Mouse (Mus musculus): ENCODE measurements around the gene Tnfsf8. TPM values are rescaled to one million over a fixed set of nuclear protein-coding genes. Genes with fewer than 3 reads are reported as not detected.

Gene Tnfsf8
- polyA plus RNA-seq, 1 experiment from 2014 or later, result 0.08 TPM

DNA sequence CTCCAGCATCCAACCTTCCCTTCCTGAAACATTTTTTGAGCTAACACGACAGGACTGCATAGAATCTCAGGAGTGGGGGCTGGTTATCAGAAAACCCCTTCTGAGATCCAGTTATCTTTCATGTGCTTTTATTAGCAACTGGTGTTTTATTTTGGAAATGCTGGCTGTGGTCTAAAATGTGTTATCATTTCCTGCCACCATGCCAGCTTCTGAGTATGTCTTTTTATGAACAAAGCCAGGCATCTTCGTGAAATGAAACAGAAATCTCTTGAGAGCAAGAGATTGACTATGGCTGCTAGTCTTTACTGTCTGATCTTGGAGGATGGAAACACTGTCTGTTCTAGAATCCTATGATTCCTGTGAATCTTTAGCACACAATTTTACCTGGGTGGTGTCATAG is 25.0 kb upstream of the Tnfsf8 start:
- Histone ChIP-seq H3K27me3 (replicated peaks; ENCODE audit: control insufficient read depth, insufficient read depth, low read length) (no peaks in the 10 kb centered on the region), H3K9ac (ENCODE audit: low read depth, low read length) (no peak overlapping the region), H3K36me3 (ENCODE audit: control insufficient read depth, insufficient read depth) (no peaks in the 10 kb centered on the region), H3K4me3 (ENCODE audit: low read depth, low read length) (no peak overlapping the region), H3K27ac (ENCODE audit: low read depth, low read length) (no peak overlapping the region), H3K9me3 (ENCODE audit: control insufficient read depth) (no peaks in the 10 kb centered on the region), H3K4me2 (replicated peaks; ENCODE audit: low read depth) (no peak overlapping the region), H3K4me1 (replicated peaks; ENCODE audit: control insufficient read depth, insufficient read depth, low read length) (no peaks in the 10 kb centered on the region)
- ATAC-seq, result no peak
- 62% methylated on average over 2 of the region's 2 CpGs for WGBS
- no peak for TF ChIP-seq CTCF (IDR thresholded peaks at IDR 0.05; ENCODE audit: low read depth)

DNA sequence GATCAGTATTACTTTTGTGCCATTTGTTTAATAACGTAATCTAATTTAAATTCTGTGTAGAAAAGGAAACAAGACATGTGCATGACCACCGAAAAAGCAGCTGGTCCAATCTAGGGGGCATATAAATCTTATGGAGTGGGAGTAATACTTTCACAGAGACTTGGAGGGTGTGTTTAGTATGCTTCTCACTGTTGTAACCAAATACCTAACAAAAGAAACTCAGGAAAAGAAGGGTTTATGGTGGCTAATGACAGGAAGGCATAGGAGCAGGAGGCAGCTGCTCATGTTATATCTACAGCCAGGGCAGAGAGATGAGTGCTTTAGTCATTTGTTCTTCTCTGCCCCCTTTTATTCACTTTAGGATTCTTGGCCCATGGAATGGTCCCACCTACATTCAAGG is 15.6 kb upstream of the Tnfsf8 start:
- no peaks in the 10 kb centered on the region for H3K27me3 ChIP-seq (replicated peaks; ENCODE audit: control insufficient read depth, insufficient read depth, low read length)
- no peaks in the 10 kb centered on the region for H3K9me3 ChIP-seq (ENCODE audit: control insufficient read depth)
- H3K9ac ChIP-seq (ENCODE audit: low read depth, low read length), result no peak overlapping the region
- no peak overlapping the region for H3K27ac ChIP-seq (ENCODE audit: low read depth, low read length)
- TF ChIP-seq CTCF (IDR thresholded peaks at IDR 0.05; ENCODE audit: low read depth), result no peak
- no peaks in the 10 kb centered on the region for H3K36me3 ChIP-seq (ENCODE audit: control insufficient read depth, insufficient read depth)
- 83% methylated on average over 2 of the region's 2 CpGs for WGBS
- no peaks in the 10 kb centered on the region for H3K4me1 ChIP-seq (replicated peaks; ENCODE audit: control insufficient read depth, insufficient read depth, low read length)
- no peak overlapping the region for H3K4me2 ChIP-seq (replicated peaks; ENCODE audit: low read depth)
- no peak for ATAC-seq
- H3K4me3 ChIP-seq (ENCODE audit: low read depth, low read length), result no peak overlapping the region

DNA sequence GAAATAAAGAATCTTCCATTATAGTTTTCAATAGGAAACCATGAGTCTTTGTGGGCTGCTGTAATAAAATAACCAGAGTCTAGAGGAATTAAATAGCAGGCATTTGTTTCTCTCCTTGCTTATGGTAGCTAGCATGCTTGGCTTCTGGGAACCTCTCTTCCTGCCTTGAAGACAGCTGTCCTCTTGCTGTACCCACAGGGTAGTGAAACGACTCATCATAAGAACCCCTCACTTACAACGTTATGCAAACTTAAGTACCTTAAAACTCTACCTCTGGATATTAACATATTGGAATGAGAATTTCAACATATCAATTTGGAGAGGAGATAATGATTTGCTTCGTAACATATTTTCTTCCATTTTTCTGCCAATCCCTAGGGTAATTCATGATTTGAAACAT is 14.3 kb upstream of the Tnfsf8 start:
- no peak for ATAC-seq
- Histone ChIP-seq H3K4me3 (ENCODE audit: low read depth, low read length) (no peak overlapping the region), H3K4me1 (replicated peaks; ENCODE audit: control insufficient read depth, insufficient read depth, low read length) (no peaks in the 10 kb centered on the region), H3K27ac (ENCODE audit: low read depth, low read length) (no peak overlapping the region), H3K27me3 (replicated peaks; ENCODE audit: control insufficient read depth, insufficient read depth, low read length) (no peaks in the 10 kb centered on the region), H3K4me2 (replicated peaks; ENCODE audit: low read depth) (no peak overlapping the region), H3K9ac (ENCODE audit: low read depth, low read length) (no peak overlapping the region), H3K36me3 (ENCODE audit: control insufficient read depth, insufficient read depth) (no peaks in the 10 kb centered on the region), H3K9me3 (ENCODE audit: control insufficient read depth) (no peaks in the 10 kb centered on the region)
- 84% methylated on average over 3 of the region's 3 CpGs for WGBS
- no peak for TF ChIP-seq CTCF (IDR thresholded peaks at IDR 0.05; ENCODE audit: low read depth)

DNA sequence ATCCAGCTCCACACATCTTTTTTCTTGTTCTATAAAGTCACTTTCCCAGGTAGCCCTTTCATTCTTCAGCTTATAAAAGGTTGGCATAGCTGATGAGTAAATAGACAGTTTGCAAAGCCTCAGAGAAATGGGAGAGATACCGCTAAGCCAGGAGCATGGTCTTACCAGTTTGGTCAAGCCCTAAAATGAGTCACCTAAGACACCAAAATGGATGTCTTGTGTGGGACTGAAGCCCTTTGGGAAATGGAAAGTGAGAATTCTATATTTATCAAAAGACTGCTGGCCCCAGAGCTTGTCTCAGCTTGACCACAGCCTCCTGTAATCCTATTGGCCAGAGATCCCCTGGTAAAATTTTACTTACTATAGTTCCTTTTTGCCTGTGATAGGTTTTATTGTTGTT is 9.5 kb upstream of the Tnfsf8 start:
- no peak for TF ChIP-seq CTCF (IDR thresholded peaks at IDR 0.05; ENCODE audit: low read depth)
- ATAC-seq, result no peak
- Histone ChIP-seq H3K4me2 (replicated peaks; ENCODE audit: low read depth) (no peak overlapping the region), H3K36me3 (ENCODE audit: control insufficient read depth, insufficient read depth) (no peaks in the 10 kb centered on the region), H3K27me3 (replicated peaks; ENCODE audit: control insufficient read depth, insufficient read depth, low read length) (no peaks in the 10 kb centered on the region), H3K4me3 (ENCODE audit: low read depth, low read length) (no peak overlapping the region), H3K9ac (ENCODE audit: low read depth, low read length) (no peak overlapping the region), H3K4me1 (replicated peaks; ENCODE audit: control insufficient read depth, insufficient read depth, low read length) (no peaks in the 10 kb centered on the region), H3K9me3 (ENCODE audit: control insufficient read depth) (no peaks in the 10 kb centered on the region), H3K27ac (ENCODE audit: low read depth, low read length) (no peak overlapping the region)
- WGBS, result 95% methylated on average over 1 of the region's 1 CpGs

DNA sequence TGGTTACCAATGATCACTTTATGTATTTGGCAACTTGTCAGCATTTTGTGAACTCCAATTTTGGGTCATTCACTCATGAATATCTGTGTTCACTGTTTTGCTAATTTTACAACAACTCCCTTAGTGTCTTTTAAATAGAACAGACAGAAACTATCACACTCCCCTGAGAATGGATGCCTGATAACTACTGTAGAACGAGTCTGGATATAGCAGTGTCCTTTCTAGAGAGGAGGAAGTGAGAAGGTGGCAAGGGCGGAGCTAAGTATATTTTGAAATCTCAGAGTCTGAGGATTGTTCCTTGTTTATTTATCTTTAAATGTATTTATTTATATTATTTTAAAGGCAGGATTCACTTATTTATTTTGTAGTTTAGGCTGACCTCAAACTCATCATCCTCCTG is 7.6 kb upstream of the Tnfsf8 start:
- H3K27me3 ChIP-seq (replicated peaks; ENCODE audit: control insufficient read depth, insufficient read depth, low read length), result no peaks in the 10 kb centered on the region
- H3K4me1 ChIP-seq (replicated peaks; ENCODE audit: control insufficient read depth, insufficient read depth, low read length), result no peaks in the 10 kb centered on the region
- WGBS, result 56% methylated on average over 2 of the region's 2 CpGs
- no peak for TF ChIP-seq CTCF (IDR thresholded peaks at IDR 0.05; ENCODE audit: low read depth)
- ATAC-seq, result no peak
- H3K4me2 ChIP-seq (replicated peaks; ENCODE audit: low read depth), result no peak overlapping the region
- no peak overlapping the region for H3K4me3 ChIP-seq (ENCODE audit: low read depth, low read length)
- H3K36me3 ChIP-seq (ENCODE audit: control insufficient read depth, insufficient read depth), result no peaks in the 10 kb centered on the region
- no peaks in the 10 kb centered on the region for H3K9me3 ChIP-seq (ENCODE audit: control insufficient read depth)
- no peak overlapping the region for H3K9ac ChIP-seq (ENCODE audit: low read depth, low read length)
- H3K27ac ChIP-seq (ENCODE audit: low read depth, low read length), result no peak overlapping the region

DNA sequence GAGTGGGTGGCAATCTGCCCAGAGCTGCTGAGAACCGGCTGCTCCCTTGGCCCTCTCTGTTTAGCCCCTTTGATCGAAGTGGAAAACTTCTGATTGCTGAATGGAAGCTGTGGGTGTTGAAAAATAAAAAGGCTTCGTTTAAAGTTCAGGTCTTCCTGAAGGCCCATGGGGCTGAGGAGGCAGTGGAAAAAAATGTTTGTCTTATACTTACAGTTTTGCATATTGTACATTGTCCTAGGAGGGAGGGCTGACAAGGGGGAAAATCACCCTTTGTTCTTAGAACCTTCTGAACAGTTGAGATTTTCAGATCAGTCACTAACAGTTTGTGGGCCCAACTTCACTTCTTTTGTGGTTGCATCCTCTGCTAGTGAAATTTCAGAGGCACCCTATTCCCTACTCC is 1.8 kb upstream of the Tnfsf8 start:
- ATAC-seq, result no peak
- Histone ChIP-seq H3K4me3 (ENCODE audit: low read depth, low read length) (no peak overlapping the region), H3K4me1 (replicated peaks; ENCODE audit: control insufficient read depth, insufficient read depth, low read length) (no peaks in the 10 kb centered on the region), H3K36me3 (ENCODE audit: control insufficient read depth, insufficient read depth) (no peaks in the 10 kb centered on the region), H3K9ac (ENCODE audit: low read depth, low read length) (no peak overlapping the region), H3K27me3 (replicated peaks; ENCODE audit: control insufficient read depth, insufficient read depth, low read length) (no peaks in the 10 kb centered on the region), H3K4me2 (replicated peaks; ENCODE audit: low read depth) (no peak overlapping the region), H3K27ac (ENCODE audit: low read depth, low read length) (no peak overlapping the region), H3K9me3 (ENCODE audit: control insufficient read depth) (no peaks in the 10 kb centered on the region)
- TF ChIP-seq CTCF (IDR thresholded peaks at IDR 0.05; ENCODE audit: low read depth), result no peak
- WGBS, result 65% methylated on average over 3 of the region's 3 CpGs

DNA sequence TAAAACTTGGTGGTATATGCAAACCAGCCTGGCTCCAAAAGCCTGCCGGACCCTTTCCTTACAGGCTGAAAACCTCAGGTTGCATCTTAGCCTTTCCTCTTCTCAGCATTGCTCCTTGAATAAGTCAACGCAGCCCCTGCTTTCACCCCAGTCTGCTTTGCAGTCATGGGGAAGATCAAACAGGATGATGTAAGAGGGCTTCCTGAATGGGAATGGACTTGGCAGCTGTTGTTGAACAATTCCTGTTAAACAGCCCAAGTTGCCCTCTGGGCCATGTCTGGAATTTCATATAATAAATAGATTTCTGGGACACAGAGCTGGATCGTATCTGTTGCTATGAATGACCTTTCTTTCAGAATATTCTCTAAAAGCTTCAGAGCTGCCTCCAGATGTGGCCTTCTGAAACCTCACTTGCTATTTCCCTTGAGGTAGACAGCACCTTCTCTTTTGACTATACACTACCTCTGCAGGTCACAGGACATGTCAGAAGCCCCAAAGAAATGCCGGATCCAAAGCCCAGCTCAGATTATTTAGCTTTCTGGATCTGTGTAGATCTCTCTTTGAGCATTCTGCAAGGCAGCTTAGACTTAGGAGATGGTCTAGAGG is 1.0 kb upstream of the Tnfsf8 start:
- ATAC-seq, result no peak
- Histone ChIP-seq H3K9ac (ENCODE audit: low read depth, low read length) (no peak overlapping the region), H3K4me2 (replicated peaks; ENCODE audit: low read depth) (no peak overlapping the region), H3K4me1 (replicated peaks; ENCODE audit: control insufficient read depth, insufficient read depth, low read length) (no peaks in the 10 kb centered on the region), H3K27me3 (replicated peaks; ENCODE audit: control insufficient read depth, insufficient read depth, low read length) (no peaks in the 10 kb centered on the region), H3K9me3 (ENCODE audit: control insufficient read depth) (no peaks in the 10 kb centered on the region), H3K4me3 (ENCODE audit: low read depth, low read length) (no peak overlapping the region), H3K36me3 (ENCODE audit: control insufficient read depth, insufficient read depth) (no peaks in the 10 kb centered on the region), H3K27ac (ENCODE audit: low read depth, low read length) (no peak overlapping the region)
- WGBS, result 64% methylated on average over 4 of the region's 4 CpGs
- no peak for TF ChIP-seq CTCF (IDR thresholded peaks at IDR 0.05; ENCODE audit: low read depth)
